Mouse (Mus musculus): ENCODE results near the gene Hfe2. TPM values are rescaled to one million over a fixed set of nuclear protein-coding genes. Genes with fewer than 3 reads are reported as not detected.

Hfe2 gene
- polyA plus RNA-seq, 1 experiment from 2014 or later: 1.2 TPM

- 76% methylated on average over 10 of the region's 10 CpGs for WGBS
- no peaks in the 10 kb centered on the region for H3K9me3 ChIP-seq
- no peak overlapping the region for H3K4me3 ChIP-seq
- H3K27ac ChIP-seq: no peak overlapping the region
- H3K4me2 ChIP-seq: no peak overlapping the region
- no peaks in the 10 kb centered on the region for H3K27me3 ChIP-seq (replicated peaks)
- no peaks in the 10 kb centered on the region for H3K36me3 ChIP-seq (replicated peaks)
- no peak overlapping the region for H3K9ac ChIP-seq
- no peak for ATAC-seq (replicated peaks)
- H3K4me1 ChIP-seq: peaks cover 25% of the 10 kb centered on the region
Observed at GRCm38 (mm10) chr3:96563911-96564632, 39.1 kb downstream of the Hfe2 start.

- no peak overlapping the region for H3K27ac ChIP-seq
- H3K4me1 ChIP-seq: peaks cover 19% of the 10 kb centered on the region
- no peaks in the 10 kb centered on the region for H3K36me3 ChIP-seq (replicated peaks)
Observed at GRCm38 (mm10) chr3:96564633-96565032, 39.7 kb downstream of the Hfe2 start.

GRCm38 (mm10) chr3:96565105-96565504 is 40.1 kb downstream of the Hfe2 start:
- H3K4me1 ChIP-seq: peaks cover 14% of the 10 kb centered on the region
- H3K4me3 ChIP-seq: no peak overlapping the region
- no peak overlapping the region for H3K27ac ChIP-seq
- WGBS: 78% methylated on average over 3 of the region's 3 CpGs
- ATAC-seq (replicated peaks): no peak
- H3K27me3 ChIP-seq (replicated peaks): no peaks in the 10 kb centered on the region
- H3K36me3 ChIP-seq (replicated peaks): no peaks in the 10 kb centered on the region
- no peak overlapping the region for H3K9ac ChIP-seq
- H3K9me3 ChIP-seq: no peaks in the 10 kb centered on the region
- no peak overlapping the region for H3K4me2 ChIP-seq

More at GRCm38 (mm10) chr3:96564633-96565032, 39.7 kb downstream of the Hfe2 start:
- Histone ChIP-seq H3K4me2 (no peak overlapping the region), H3K9ac (no peak overlapping the region), H3K4me3 (no peak overlapping the region), H3K27me3 (replicated peaks) (no peaks in the 10 kb centered on the region), H3K9me3 (no peaks in the 10 kb centered on the region)
- 85% methylated on average over 7 of the region's 7 CpGs for WGBS
- no peak for ATAC-seq (replicated peaks)

- Histone ChIP-seq H3K27ac (no peak overlapping the region), H3K4me2 (no peak overlapping the region), H3K4me1 (no peaks in the 10 kb centered on the region), H3K9me3 (no peaks in the 10 kb centered on the region), H3K9ac (no peak overlapping the region), H3K27me3 (replicated peaks) (no peaks in the 10 kb centered on the region), H3K4me3 (no peak overlapping the region), H3K36me3 (replicated peaks) (no peaks in the 10 kb centered on the region)
- no peak for ATAC-seq (replicated peaks)
- 82% methylated on average over 8 of the region's 8 CpGs for WGBS
Observed at GRCm38 (mm10) chr3:96566661-96567450, 41.9 kb downstream of the Hfe2 start.

- WGBS: 56% methylated on average over 8 of the region's 8 CpGs
- H3K4me2 ChIP-seq: no peak overlapping the region
- H3K36me3 ChIP-seq (replicated peaks): no peaks in the 10 kb centered on the region
- no peaks in the 10 kb centered on the region for H3K9me3 ChIP-seq
- no peaks in the 10 kb centered on the region for H3K27me3 ChIP-seq (replicated peaks)
- no peaks in the 10 kb centered on the region for H3K4me1 ChIP-seq
- no peak overlapping the region for H3K4me3 ChIP-seq
- H3K27ac ChIP-seq: no peak overlapping the region
- no peak overlapping the region for H3K9ac ChIP-seq
- ATAC-seq (replicated peaks): no peak
Observed at GRCm38 (mm10) chr3:96568605-96569004, 43.6 kb downstream of the Hfe2 start.

- Histone ChIP-seq H3K9ac (no peak overlapping the region), H3K4me1 (no peaks in the 10 kb centered on the region), H3K4me2 (no peak overlapping the region), H3K9me3 (no peaks in the 10 kb centered on the region), H3K36me3 (replicated peaks) (no peaks in the 10 kb centered on the region), H3K27ac (no peak overlapping the region), H3K4me3 (no peak overlapping the region), H3K27me3 (replicated peaks) (no peaks in the 10 kb centered on the region)
- 88% methylated on average over 13 of the region's 13 CpGs for WGBS
- no peak for ATAC-seq (replicated peaks)
Observed at GRCm38 (mm10) chr3:96569506-96569905, 44.5 kb downstream of the Hfe2 start.

- 85% methylated on average over 11 of the region's 11 CpGs for WGBS
Observed at GRCm38 (mm10) chr3:96569966-96570605, 45.1 kb downstream of the Hfe2 start.

GRCm38 (mm10) chr3:96570643-96571042 is 45.7 kb downstream of the Hfe2 start:
- Histone ChIP-seq H3K9ac (no peak overlapping the region), H3K4me3 (no peak overlapping the region), H3K9me3 (no peaks in the 10 kb centered on the region), H3K27ac (no peak overlapping the region), H3K4me2 (no peak overlapping the region), H3K36me3 (replicated peaks) (no peaks in the 10 kb centered on the region), H3K27me3 (replicated peaks) (no peaks in the 10 kb centered on the region), H3K4me1 (no peaks in the 10 kb centered on the region)
- 79% methylated on average over 7 of the region's 7 CpGs for WGBS
- ATAC-seq (replicated peaks): no peak

More at GRCm38 (mm10) chr3:96569966-96570605, 45.1 kb downstream of the Hfe2 start:
- no peak overlapping the region for H3K27ac ChIP-seq
- H3K4me2 ChIP-seq: no peak overlapping the region
- no peaks in the 10 kb centered on the region for H3K36me3 ChIP-seq (replicated peaks)
- ATAC-seq (replicated peaks): no peak
- H3K27me3 ChIP-seq (replicated peaks): no peaks in the 10 kb centered on the region
- H3K9me3 ChIP-seq: no peaks in the 10 kb centered on the region
- H3K4me3 ChIP-seq: no peak overlapping the region
- H3K9ac ChIP-seq: no peak overlapping the region
- no peaks in the 10 kb centered on the region for H3K4me1 ChIP-seq

GRCm38 (mm10) chr3:96571336-96571735 is 46.4 kb downstream of the Hfe2 start:
- no peak for ATAC-seq (replicated peaks)
- Histone ChIP-seq H3K9ac (no peak overlapping the region), H3K27me3 (replicated peaks) (no peaks in the 10 kb centered on the region), H3K4me2 (no peak overlapping the region), H3K9me3 (no peaks in the 10 kb centered on the region), H3K4me1 (peaks cover 2% of the 10 kb centered on the region; the same call in 1 of the 2 replicates), H3K27ac (no peak overlapping the region), H3K4me3 (no peak overlapping the region), H3K36me3 (replicated peaks) (no peaks in the 10 kb centered on the region)
- 77% methylated on average over 2 of the region's 2 CpGs for WGBS

GRCm38 (mm10) chr3:96571896-96572698 is 47.1 kb downstream of the Hfe2 start:
- Histone ChIP-seq H3K4me1 (peaks cover 10% of the 10 kb centered on the region), H3K4me3 (no peak overlapping the region), H3K9ac (no peak overlapping the region), H3K9me3 (no peaks in the 10 kb centered on the region), H3K4me2 (no peak overlapping the region), H3K27me3 (replicated peaks) (no peaks in the 10 kb centered on the region), H3K36me3 (replicated peaks) (no peaks in the 10 kb centered on the region), H3K27ac (no peak overlapping the region)
- ATAC-seq (replicated peaks): no peak
- WGBS: 83% methylated on average over 16 of the region's 16 CpGs

- no peak for ATAC-seq (replicated peaks)
- 86% methylated on average over 19 of the region's 19 CpGs for WGBS
- H3K27ac ChIP-seq: no peak overlapping the region
Observed at GRCm38 (mm10) chr3:96573611-96574511, 48.9 kb downstream of the Hfe2 start.

More at GRCm38 (mm10) chr3:96573611-96574511, 48.9 kb downstream of the Hfe2 start:
- Histone ChIP-seq H3K4me1 (peaks cover 12% of the 10 kb centered on the region), H3K4me2 (no peak overlapping the region), H3K9me3 (no peaks in the 10 kb centered on the region), H3K27me3 (replicated peaks) (no peaks in the 10 kb centered on the region), H3K36me3 (replicated peaks) (no peaks in the 10 kb centered on the region), H3K9ac (no peak overlapping the region), H3K4me3 (no peak overlapping the region)
